Mouse (Mus musculus): ENCODE data around the gene Olfr1025-ps1. TPM values are rescaled to one million over a fixed set of nuclear protein-coding genes. Genes with fewer than 3 reads are reported as not detected.

Gene Olfr1025-ps1
- polyA plus RNA-seq (2012; rRNA removed) = not detected in 2 replicates

DNA sequence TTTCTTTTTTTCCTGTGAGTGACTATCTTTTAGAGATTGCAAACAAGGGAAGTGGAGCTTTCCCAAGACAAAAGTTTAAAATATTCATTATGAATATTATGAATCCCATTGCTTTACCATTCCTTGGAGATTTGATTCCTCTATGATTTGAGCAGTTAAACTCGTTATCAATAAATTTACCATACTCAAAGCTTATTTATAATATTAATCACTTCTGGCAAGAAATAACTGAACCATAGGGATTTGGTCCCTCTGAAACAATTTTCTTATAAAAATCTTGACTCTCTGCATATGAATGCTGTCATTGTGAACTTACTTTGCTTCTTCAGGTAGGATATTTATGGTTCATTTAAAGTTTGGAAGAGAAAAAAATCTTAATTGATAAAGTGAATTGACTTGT lies at the start of gene Olfr1025-ps1:
Olfr1025-ps1 (plus strand) TSS at position 301 of the 400 bp plus-strand sequence.

DNA sequence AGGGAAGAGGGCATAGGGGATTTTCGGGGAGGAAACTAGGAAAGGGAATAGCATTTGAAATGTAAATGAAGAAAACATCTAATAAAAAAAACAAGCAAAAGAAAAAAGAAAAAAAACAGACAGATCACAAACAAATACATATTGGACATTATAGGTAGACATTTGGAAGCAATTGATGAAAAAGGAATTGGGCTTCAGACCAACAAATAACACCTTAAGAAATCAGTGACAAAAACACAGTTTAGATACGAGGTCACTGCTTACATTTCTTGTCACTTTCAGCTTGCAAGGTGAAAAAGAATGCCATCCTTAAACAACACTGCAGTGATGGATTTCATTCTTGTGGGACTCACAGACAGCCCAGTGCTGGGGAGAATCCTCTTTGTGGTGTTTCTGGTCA lies 46.7 kb upstream of the Olfr1025-ps1 start, which contains the start of gene Olfr1022:
Olfr1022 (plus strand) TSS at position 301 of the 400 bp plus-strand sequence.

DNA sequence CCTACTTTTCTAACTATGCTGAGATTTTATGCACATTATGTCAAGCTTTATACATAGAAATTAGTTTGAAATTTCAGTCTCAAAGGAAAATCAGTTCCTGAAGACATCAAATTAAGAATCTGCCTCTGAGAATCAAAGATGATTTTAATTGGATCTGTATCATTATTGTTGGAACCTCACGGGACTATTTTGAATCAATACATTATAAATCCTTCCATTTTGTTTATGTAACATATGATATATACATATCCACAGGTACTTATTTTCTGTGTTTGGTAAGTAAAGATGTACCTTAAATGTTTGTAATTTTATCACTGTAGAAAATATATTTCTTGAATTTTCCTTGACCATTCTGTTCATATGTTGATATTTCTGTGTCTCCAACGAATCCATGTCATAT lies 29.7 kb upstream of the Olfr1025-ps1 start, which contains the start of gene Olfr1023:
Olfr1023 (plus strand) TSS at position 301 of the 400 bp plus-strand sequence.

GRCm38 (mm10) chr2:85904952-85905351 lies 10.0 kb upstream of the Olfr1025-ps1 start, which contains the start of gene Olfr1024:
Gene Olfr1024 (minus strand): TSS chr2:85905052.

DNA sequence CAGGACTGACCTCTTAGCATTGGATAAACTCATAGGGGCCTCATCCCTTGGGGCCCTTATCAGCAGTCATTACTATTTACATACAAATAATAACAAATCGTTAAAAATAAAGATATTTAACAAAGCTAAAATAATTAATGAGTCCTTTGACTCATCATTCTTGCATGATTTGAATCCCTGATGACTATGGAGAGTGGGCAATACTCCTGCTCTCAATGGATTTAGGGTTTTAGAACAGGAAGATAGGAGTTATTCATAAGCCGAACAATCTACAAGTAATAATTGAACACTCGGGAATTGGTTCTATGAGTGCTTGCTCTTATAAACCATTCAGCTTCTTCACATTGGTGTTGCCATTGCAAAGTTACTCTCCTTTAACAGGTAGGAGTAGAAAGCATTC lies 6.3 kb downstream of the Olfr1025-ps1 start, which contains the start of gene Olfr1026:
Olfr1026 (plus strand) TSS at position 301 of the 400 bp plus-strand sequence.

DNA sequence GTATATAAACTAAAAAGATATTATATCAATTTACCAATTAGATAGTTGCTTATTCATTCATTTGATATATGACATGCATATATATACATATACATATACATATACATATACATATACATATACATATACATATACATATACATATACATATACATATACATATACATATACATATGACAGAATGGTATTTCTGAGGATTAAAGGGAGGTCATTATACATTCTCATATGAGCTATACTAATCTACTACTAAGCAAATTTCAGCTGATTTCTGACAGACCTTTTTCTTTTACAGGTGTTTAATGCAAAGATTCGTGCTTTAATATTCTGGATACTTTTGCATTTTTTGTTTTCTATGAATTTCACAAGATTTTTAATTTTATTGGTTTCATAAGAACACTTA lies 35.1 kb downstream of the Olfr1025-ps1 start, which contains the start of gene Olfr1028:
Olfr1028 (plus strand) TSS at position 301 of the 400 bp plus-strand sequence.

Other genes with a start within 250 kb of the Olfr1025-ps1 start
- gene Olfr1006, start 236.4 kb upstream of the Olfr1025-ps1 start, polyA plus RNA-seq (2012; rRNA removed) = not detected in 2 replicates
- gene Olfr1008, start 225.8 kb upstream of the Olfr1025-ps1 start, polyA plus RNA-seq (2012; rRNA removed) = not detected in 2 replicates
- not detected in 2 replicates for gene Olfr1009, start 199.8 kb upstream of the Olfr1025-ps1 start, polyA plus RNA-seq (2012; rRNA removed)
- gene Olfr1012, start 152.4 kb upstream of the Olfr1025-ps1 start, polyA plus RNA-seq (2012; rRNA removed) = not detected in 2 replicates
- gene Olfr1013, start 148.1 kb upstream of the Olfr1025-ps1 start, polyA plus RNA-seq (2012; rRNA removed) = not detected in 2 replicates
- not detected in 2 replicates for gene Olfr1014, start 142.5 kb upstream of the Olfr1025-ps1 start, polyA plus RNA-seq (2012; rRNA removed)
- gene Olfr1015, start 133.2 kb upstream of the Olfr1025-ps1 start, polyA plus RNA-seq (2012; rRNA removed) = not detected in 2 replicates
- gene Olfr1016, start 112.6 kb upstream of the Olfr1025-ps1 start, polyA plus RNA-seq (2012; rRNA removed) = not detected in 2 replicates
- gene Olfr1018, start 96.7 kb upstream of the Olfr1025-ps1 start, polyA plus RNA-seq (2012; rRNA removed) = not detected in 2 replicates
- gene Olfr1019, start 69.7 kb upstream of the Olfr1025-ps1 start, polyA plus RNA-seq (2012; rRNA removed) = not detected in 2 replicates
- gene Olfr1020, start 68.2 kb upstream of the Olfr1025-ps1 start, polyA plus RNA-seq (2012; rRNA removed) = not detected in 2 replicates
- gene Olfr1022, start 46.6 kb upstream of the Olfr1025-ps1 start, polyA plus RNA-seq (2012; rRNA removed) = not detected in 2 replicates
- gene Olfr1023, start 29.6 kb upstream of the Olfr1025-ps1 start, polyA plus RNA-seq (2012; rRNA removed) = not detected in 2 replicates
- gene Olfr1024, start 10.1 kb upstream of the Olfr1025-ps1 start, polyA plus RNA-seq (2012; rRNA removed) = not detected in 2 replicates
- gene Olfr1026, start 6.4 kb downstream of the Olfr1025-ps1 start, polyA plus RNA-seq (2012; rRNA removed) = not detected in 2 replicates
- gene Olfr1028, start 35.2 kb downstream of the Olfr1025-ps1 start, polyA plus RNA-seq (2012; rRNA removed) = not detected in 2 replicates
- gene Olfr1029, start 58.7 kb downstream of the Olfr1025-ps1 start, polyA plus RNA-seq (2012; rRNA removed) = not detected in 2 replicates
- not detected in 2 replicates for gene Olfr1030, start 64.1 kb downstream of the Olfr1025-ps1 start, polyA plus RNA-seq (2012; rRNA removed)
- not detected in 2 replicates for gene Olfr1031, start 75.1 kb downstream of the Olfr1025-ps1 start, polyA plus RNA-seq (2012; rRNA removed)
- gene Olfr1032, start 90.3 kb downstream of the Olfr1025-ps1 start, polyA plus RNA-seq (2012; rRNA removed) = not detected in 2 replicates
- 0.06 and 0.14 TPM in 2 replicates for gene Olfr1033, start 105.4 kb downstream of the Olfr1025-ps1 start, polyA plus RNA-seq (2012; rRNA removed)
- gene Olfr1034, start 130.7 kb downstream of the Olfr1025-ps1 start, polyA plus RNA-seq (2012; rRNA removed) = 0.05 TPM in 1 of 2 replicates, not detected in the other
- not detected in 2 replicates for gene Olfr1036, start 158.8 kb downstream of the Olfr1025-ps1 start, polyA plus RNA-seq (2012; rRNA removed)
- not detected in 2 replicates for gene Olfr1037, start 172.2 kb downstream of the Olfr1025-ps1 start, polyA plus RNA-seq (2012; rRNA removed)
- not detected in 2 replicates for gene Olfr1039, start 220.7 kb downstream of the Olfr1025-ps1 start, polyA plus RNA-seq (2012; rRNA removed)
- gene Olfr1040, start 231.5 kb downstream of the Olfr1025-ps1 start, polyA plus RNA-seq (2012; rRNA removed) = not detected in 2 replicates
- gene Olfr1042, start 246.6 kb downstream of the Olfr1025-ps1 start, polyA plus RNA-seq (2012; rRNA removed) = not detected in 2 replicates